Mouse (Mus musculus) ovary, postnatal 10 days (tissue): Measurements from ENCODE around the gene Gm10160.
"Not testable (repeated sequence)": the region's sequence is repeated elsewhere in the genome, so short reads cannot be mapped to it uniquely, and the experiment has no call there.

Experiments
- DNase-seq: peaks from one replicate; pipeline ENCODE4 v3.0.0; 2022; ENCODE audit warnings: low spot score

Gm10160 gene

GRCm38 (mm10) chr7:81858236-81858635 is 2.6 kb upstream of the Gm10160 start:
- no peak for DNase-seq

- no peak for DNase-seq
Observed at GRCm38 (mm10) chr7:81856221-81856620, 627 bp upstream of the Gm10160 start.

GRCm38 (mm10) chr7:81854568-81855307 is 856 bp downstream of the Gm10160 start:
- DNase-seq, result no peak

- DNase-seq, result no peak
Observed at GRCm38 (mm10) chr7:81851706-81852105, 3.9 kb downstream of the Gm10160 start.

GRCm38 (mm10) chr7:81850171-81850570 is 5.4 kb downstream of the Gm10160 start:
- no peak for DNase-seq

- no peak for DNase-seq
Observed at GRCm38 (mm10) chr7:81849633-81850032, 6.0 kb downstream of the Gm10160 start.

- no peak for DNase-seq
Observed at GRCm38 (mm10) chr7:81849214-81849613, 6.4 kb downstream of the Gm10160 start.

GRCm38 (mm10) chr7:81847777-81848176 is 7.8 kb downstream of the Gm10160 start:
- no peak for DNase-seq

GRCm38 (mm10) chr7:81847010-81847409 is 8.6 kb downstream of the Gm10160 start:
- DNase-seq, result no peak

GRCm38 (mm10) chr7:81846008-81846407 is 9.6 kb downstream of the Gm10160 start:
- no peak for DNase-seq

- DNase-seq, result no peak
Observed at GRCm38 (mm10) chr7:81845313-81845712, 10.3 kb downstream of the Gm10160 start.

- DNase-seq, result no peak
Observed at GRCm38 (mm10) chr7:81844801-81845200, 10.8 kb downstream of the Gm10160 start.

- DNase-seq, result no peak
Observed at GRCm38 (mm10) chr7:81843903-81844302, 11.7 kb downstream of the Gm10160 start.

- no peak for DNase-seq
Observed at GRCm38 (mm10) chr7:81842998-81843397, 12.6 kb downstream of the Gm10160 start.

- no peak for DNase-seq
Observed at GRCm38 (mm10) chr7:81842141-81842540, 13.5 kb downstream of the Gm10160 start.

GRCm38 (mm10) chr7:81841439-81841838 is 14.2 kb downstream of the Gm10160 start:
- no peak for DNase-seq

GRCm38 (mm10) chr7:81840661-81841181 is 14.9 kb downstream of the Gm10160 start:
- no peak for DNase-seq

GRCm38 (mm10) chr7:81839746-81840145 is 15.8 kb downstream of the Gm10160 start:
- DNase-seq, result no peak

- not testable (repeated sequence) for DNase-seq
Observed at GRCm38 (mm10) chr7:81837771-81838170, 17.8 kb downstream of the Gm10160 start.

GRCm38 (mm10) chr7:81835430-81835829 is 20.2 kb downstream of the Gm10160 start:
- no peak for DNase-seq

GRCm38 (mm10) chr7:81834847-81835246 is 20.7 kb downstream of the Gm10160 start:
- no peak for DNase-seq

GRCm38 (mm10) chr7:81829379-81829894 is 26.2 kb downstream of the Gm10160 start, which contains the start of gene Btbd1:
TSS of gene Btbd1 (minus strand) at chr7:81829431.
- peak; percentile 64 for DNase-seq

- peak; percentile 39 for DNase-seq
Observed at GRCm38 (mm10) chr7:81828681-81829378, 26.8 kb downstream of the Gm10160 start.
